Comparison of ENCODE assay signal across 20 mouse cellular contexts in genomic region chr10:70004058-70004457, GRCm38 (mm10).
DNase-seq lines count a peak whose midpoint lies in the region; ATAC-seq and TF ChIP-seq lines count a peak whose summit lies in the region.
"Had no signal": no experiment of that assay in that cellular context is flagged by ENCODE, and none has a peak within 500 bp of the region (broad histone marks: within the 10 kb centered on the region; RNA-seq: fewer than 3 reads in every experiment).

No protein-coding gene starts in this region.

- no peaks in the 10 kb centered on the region for H3K9me3 ChIP-seq in hindbrain, embryonic 11.5 days (ENCODE audit: control insufficient read depth, low read length)
- H3K9me3 ChIP-seq in hindbrain, embryonic 13.5 days = no peaks in the 10 kb centered on the region
- H3K9me3 ChIP-seq in lung, embryonic 14.5 days (ENCODE audit: low read depth, low read length) = no peaks in the 10 kb centered on the region
- H3K9me3 ChIP-seq in E14TG2a.4 (ENCODE audit: low read length) = no peaks in the 10 kb centered on the region
- H3K9me3 ChIP-seq: liver, embryonic 15.5 days; neural tube, embryonic 13.5 days had no signal

- no peak for TF ChIP-seq POLR2A in cortical plate, adult 2 months (IDR thresholded peaks at IDR 0.05; ENCODE audit: extremely low read depth, insufficient read depth, low read length)

- H3K27ac ChIP-seq in hindbrain, embryonic 11.5 days (ENCODE audit: low read depth, low read length) = no peak overlapping the region
- H3K27ac ChIP-seq in hindbrain, embryonic 13.5 days = no peak overlapping the region
- H3K27ac ChIP-seq in lung, embryonic 14.5 days (ENCODE audit: low read depth) = no peak overlapping the region
- no peak overlapping the region for H3K27ac ChIP-seq in cortical plate, adult 2 months (ENCODE audit: insufficient read depth, low read length)
- H3K27ac ChIP-seq: liver, embryonic 15.5 days; neural tube, embryonic 13.5 days had no signal

- H3K4me1 ChIP-seq in hindbrain, embryonic 11.5 days (replicated peaks; ENCODE audit: control insufficient read depth, insufficient read depth, low read length) = no peaks in the 10 kb centered on the region
- H3K4me1 ChIP-seq in hindbrain, embryonic 13.5 days (replicated peaks) = no peaks in the 10 kb centered on the region
- H3K4me1 ChIP-seq in lung, embryonic 14.5 days (ENCODE audit: insufficient read depth) = no peaks in the 10 kb centered on the region
- peaks cover 9% of the 10 kb centered on the region for H3K4me1 ChIP-seq in E14TG2a.4 (replicated peaks; ENCODE audit: low read depth, low read length)
- no peaks in the 10 kb centered on the region; the same call in 1 of the 2 replicates for H3K4me1 ChIP-seq in cortical plate, adult 2 months (ENCODE audit: control insufficient read depth, insufficient read depth, low read length)
- H3K4me1 ChIP-seq: liver, embryonic 15.5 days; neural tube, embryonic 13.5 days had no signal

- H3K4me2 ChIP-seq in hindbrain, embryonic 11.5 days (replicated peaks; ENCODE audit: low read depth, low read length) = no peak overlapping the region
- H3K4me2 ChIP-seq in hindbrain, embryonic 13.5 days = no peak overlapping the region
- H3K4me2 ChIP-seq in lung, embryonic 14.5 days = no peak overlapping the region
- H3K4me2 ChIP-seq: liver, embryonic 15.5 days; neural tube, embryonic 13.5 days had no signal

- peak; percentile 26; the same call in 1 of the 2 replicates for TF ChIP-seq CTCF in lung, embryonic 14.5 days (IDR thresholded peaks at IDR 0.05; ENCODE audit: low read depth)
- peak; percentile 57 for TF ChIP-seq CTCF in E14TG2a.4 (conservative IDR thresholded peaks at IDR 0.05; ENCODE audit: low read length)
- peak; percentile 20; the same call in 1 of the 2 replicates for TF ChIP-seq CTCF in cortical plate, adult 2 months (IDR thresholded peaks at IDR 0.05; ENCODE audit: extremely low read depth, insufficient read depth, low read length)

- DNase-seq in hindbrain, embryonic 11.5 days (ENCODE audit: low spot score) = peak; percentile 10
- DNase-seq in lung, embryonic 14.5 days = no peak
- DNase-seq in lung, postnatal 25 days (ENCODE audit: low spot score) = no peak
- DNase-seq in testis, postnatal 14 days (ENCODE audit: low spot score) = no peak
- DNase-seq: adrenal gland, postnatal 10 days; cerebellum, adult 11-12 months; cerebellum, postnatal 36 days; gastrocnemius, postnatal 14 days; kidney, adult 9 months; lung, postnatal 14 days; right cerebral cortex, postnatal 4 days; thymus, adult 18-20 months had no signal

- no peak for ATAC-seq in hindbrain, embryonic 11.5 days (ENCODE audit: low FRiP score)
- no peak for ATAC-seq in hindbrain, embryonic 13.5 days (ENCODE audit: low FRiP score)
- ATAC-seq in lung, embryonic 14.5 days (ENCODE audit: insufficient read depth) = no peak
- ATAC-seq: forebrain, embryonic 14.5 days; hindbrain, embryonic 16.5 days had no signal

- WGBS in hindbrain, embryonic 11.5 days = 92% methylated on average over 5 of the region's 5 CpGs
- 94% methylated on average over 5 of the region's 5 CpGs for WGBS in hindbrain, embryonic 13.5 days
- WGBS in lung, embryonic 14.5 days = 85% methylated on average over 5 of the region's 5 CpGs

- no peak overlapping the region for H3K4me3 ChIP-seq in hindbrain, embryonic 11.5 days (ENCODE audit: low read depth, low read length)
- no peak overlapping the region for H3K4me3 ChIP-seq in hindbrain, embryonic 13.5 days
- no peak overlapping the region for H3K4me3 ChIP-seq in lung, embryonic 14.5 days (ENCODE audit: low read depth, low read length)
- H3K4me3 ChIP-seq in E14TG2a.4 (replicated peaks; ENCODE audit: low read length) = no peak overlapping the region
- no peak overlapping the region for H3K4me3 ChIP-seq in cortical plate, adult 2 months (ENCODE audit: insufficient read depth, low read length)
- H3K4me3 ChIP-seq: erythroblast, embryonic 14.5 days; liver, embryonic 15.5 days; neural tube, embryonic 13.5 days had no signal

- H3K9ac ChIP-seq in hindbrain, embryonic 11.5 days (ENCODE audit: low read depth, low read length) = no peak overlapping the region
- no peak overlapping the region for H3K9ac ChIP-seq in hindbrain, embryonic 13.5 days
- no peak overlapping the region for H3K9ac ChIP-seq in lung, embryonic 14.5 days
- H3K9ac ChIP-seq: liver, embryonic 15.5 days; neural tube, embryonic 13.5 days had no signal

- no peaks in the 10 kb centered on the region for H3K27me3 ChIP-seq in hindbrain, embryonic 11.5 days (ENCODE audit: control insufficient read depth, insufficient read depth, low read length)
- no peaks in the 10 kb centered on the region for H3K27me3 ChIP-seq in hindbrain, embryonic 13.5 days
- no peaks in the 10 kb centered on the region for H3K27me3 ChIP-seq in lung, embryonic 14.5 days (ENCODE audit: insufficient read depth, low read length)
- H3K27me3 ChIP-seq in E14TG2a.4 (ENCODE audit: insufficient read depth, low read length) = no peaks in the 10 kb centered on the region
- H3K27me3 ChIP-seq: liver, embryonic 15.5 days; neural tube, embryonic 13.5 days had no signal

- peaks cover 2% of the 10 kb centered on the region; the same call in 1 of the 2 replicates for H3K36me3 ChIP-seq in hindbrain, embryonic 11.5 days (ENCODE audit: control insufficient read depth, insufficient read depth, low read length)
- peaks cover 85% of the 10 kb centered on the region for H3K36me3 ChIP-seq in hindbrain, embryonic 13.5 days
- H3K36me3 ChIP-seq in lung, embryonic 14.5 days (ENCODE audit: insufficient read depth) = peaks cover 8% of the 10 kb centered on the region; the same call in 1 of the 2 replicates
- H3K36me3 ChIP-seq in E14TG2a.4 (ENCODE audit: insufficient read depth, low read length) = peaks cover 9% of the 10 kb centered on the region
